Mouse (Mus musculus): ENCODE results near the gene Olfr323. TPM values are rescaled to one million over a fixed set of nuclear protein-coding genes. Genes with fewer than 3 reads are reported as not detected.

Gene Olfr323
- polyA plus RNA-seq (2015; fragmentation: Nextera tagmentation; extraction: Ambion mirVana): not detected in 2 replicates

DNA sequence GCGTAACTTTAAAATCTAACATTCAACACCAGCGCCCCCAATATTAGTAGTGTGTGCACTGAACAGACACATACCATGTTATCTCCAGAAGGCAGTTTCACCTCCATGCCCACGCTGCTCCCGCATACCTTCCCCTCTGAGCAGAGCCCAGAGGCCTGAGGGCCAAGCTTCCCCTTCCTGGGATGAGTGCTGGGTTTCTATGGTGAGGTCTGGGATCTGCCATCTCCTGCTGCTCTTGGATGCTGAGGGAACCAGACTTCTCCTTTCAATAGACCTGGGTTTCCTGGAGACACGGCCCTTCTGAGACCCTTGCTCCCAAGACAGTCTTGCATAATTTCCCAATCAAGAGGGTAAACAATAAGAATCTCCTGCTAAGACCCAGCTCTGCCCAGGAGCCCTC lies at the start of gene Olfr323:
Gene Olfr323, minus strand, starts transcription at position 101 of the 400 bp plus-strand sequence.

DNA sequence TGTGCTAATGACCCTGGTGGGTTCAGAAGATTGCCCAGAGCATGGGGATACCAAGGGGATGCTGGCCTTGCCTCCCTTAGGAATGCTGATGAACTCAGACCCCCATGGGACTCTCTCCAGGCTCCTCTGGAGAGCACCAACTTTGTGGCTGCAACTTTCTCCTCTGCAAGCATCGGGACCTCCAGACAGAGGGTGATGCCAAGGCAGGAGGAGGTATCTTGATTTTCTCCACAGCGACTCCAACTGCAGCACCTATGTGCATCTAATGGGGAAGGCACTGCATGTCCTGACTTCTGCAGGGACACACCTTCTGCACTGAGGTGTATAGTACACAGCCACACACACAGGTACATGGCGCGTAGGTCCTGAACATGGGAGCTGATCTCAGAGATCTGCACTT lies 28.3 kb upstream of the Olfr323 start, which contains the start of gene Olfr322:
Gene Olfr322, plus strand, starts transcription at position 187 of the 400 bp plus-strand sequence.

DNA sequence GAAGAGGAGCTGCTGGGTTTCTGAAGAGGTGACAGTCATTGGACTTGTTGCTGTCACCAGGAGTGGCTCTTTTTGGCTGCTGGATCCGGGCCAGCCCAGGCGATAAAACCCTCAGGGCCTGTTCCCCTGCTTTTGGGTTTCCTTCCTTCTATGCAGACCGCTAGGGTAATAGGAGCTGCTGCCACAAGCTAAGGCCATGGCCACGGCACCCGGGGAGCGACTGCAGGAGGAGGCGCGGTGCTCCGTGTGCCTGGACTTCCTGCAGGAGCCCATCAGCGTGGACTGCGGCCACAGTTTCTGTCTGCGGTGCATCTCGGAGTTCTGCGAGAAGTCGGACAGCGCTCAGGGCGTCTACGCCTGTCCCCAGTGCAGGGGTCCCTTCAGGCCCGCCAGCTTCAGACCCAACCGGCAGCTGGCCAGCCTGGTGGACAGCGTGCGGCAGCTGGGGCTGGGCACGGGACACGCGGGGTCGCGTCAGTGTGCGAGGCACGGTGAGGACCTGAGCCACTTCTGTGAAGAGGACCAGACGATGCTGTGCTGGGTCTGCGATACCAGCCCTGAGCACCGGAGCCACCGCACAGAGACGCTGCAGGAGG lies 10.1 kb upstream of the Olfr323 start, which contains the start of gene Trim58:
Gene Trim58, plus strand, starts transcription at position 194 of the 596 bp plus-strand sequence.

DNA sequence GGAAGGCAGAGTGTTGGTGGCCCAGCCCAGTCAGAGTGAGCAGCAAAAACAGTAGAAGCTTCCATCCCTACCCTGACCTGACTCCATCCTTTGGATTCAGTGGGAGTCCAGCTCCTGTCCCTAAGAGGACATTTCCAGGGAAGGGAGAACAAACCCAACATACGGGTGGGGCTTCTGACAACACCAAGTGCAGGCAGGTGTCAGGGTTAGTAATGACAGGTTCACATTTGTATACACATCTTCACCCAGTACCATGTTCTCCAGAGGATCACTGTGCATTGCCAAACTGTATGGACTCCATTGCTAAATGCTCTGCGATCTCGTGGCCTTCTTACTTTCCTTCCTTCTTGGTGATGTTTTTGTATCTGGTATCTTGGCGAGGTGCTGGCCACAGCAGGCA lies 14.3 kb downstream of the Olfr323 start, which contains the start of gene 2210407C18Rik:
Gene 2210407C18Rik, minus strand, starts transcription at position 101 of the 400 bp plus-strand sequence.

DNA sequence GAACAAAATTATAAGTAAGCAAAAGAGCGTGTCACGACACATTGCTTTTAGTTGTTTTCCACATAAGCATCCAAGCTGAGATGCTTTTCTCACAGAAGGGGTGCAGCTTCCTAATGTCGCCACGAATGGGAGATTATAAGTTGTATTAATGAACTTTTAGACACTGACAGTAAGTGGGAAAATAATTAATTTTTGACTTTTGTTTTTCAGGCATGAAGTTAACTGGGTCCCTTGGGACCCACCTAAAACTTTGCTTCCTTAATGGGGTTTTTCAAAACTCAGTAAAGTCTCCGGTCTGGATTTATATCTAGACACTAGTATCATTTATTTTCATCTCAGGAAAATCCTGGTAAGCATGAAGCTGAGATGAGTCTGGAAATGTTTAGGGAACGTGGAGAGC lies 35.5 kb downstream of the Olfr323 start, which contains the start of gene Olfr324:
Gene Olfr324, plus strand, starts transcription at position 301 of the 400 bp plus-strand sequence.

DNA sequence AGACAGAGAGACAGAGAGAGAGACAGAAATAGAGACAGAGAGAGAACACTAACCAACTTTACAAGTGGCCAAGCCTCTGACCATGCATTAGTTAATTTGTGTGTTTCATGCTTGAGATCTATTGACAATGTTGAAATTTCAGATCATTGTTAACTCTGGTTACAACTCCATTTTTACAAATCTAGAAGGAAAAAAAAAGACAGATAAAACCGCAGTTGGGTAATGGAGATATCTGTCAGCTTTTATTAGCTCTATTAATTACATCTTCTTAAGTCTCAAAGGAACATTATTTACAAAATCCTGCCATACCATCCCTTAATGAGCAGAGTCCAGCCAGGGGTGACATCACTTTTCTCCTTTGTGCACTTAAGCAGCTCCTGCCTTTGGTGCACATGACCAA lies 52.9 kb downstream of the Olfr323 start, which contains the start of gene Olfr325:
Gene Olfr325, plus strand, starts transcription at position 301 of the 400 bp plus-strand sequence.

Other genes with a start within 250 kb of the Olfr323 start
- 0.23 and 0.33 TPM in 2 replicates for gene 1810065E05Rik, start 209.4 kb downstream of the Olfr323 start, polyA plus RNA-seq (2015; fragmentation: Nextera tagmentation; extraction: Ambion mirVana)
- not detected in 2 replicates for gene Gm12253, start 197.9 kb downstream of the Olfr323 start, polyA plus RNA-seq (2015; fragmentation: Nextera tagmentation; extraction: Ambion mirVana)
- gene Lypd9, start 177.6 kb downstream of the Olfr323 start, polyA plus RNA-seq (2015; fragmentation: Nextera tagmentation; extraction: Ambion mirVana): not detected in 2 replicates
- not detected in 2 replicates for gene Olfr30, start 168.2 kb downstream of the Olfr323 start, polyA plus RNA-seq (2015; fragmentation: Nextera tagmentation; extraction: Ambion mirVana)
- not detected in 2 replicates for gene Olfr332, start 137.9 kb downstream of the Olfr323 start, polyA plus RNA-seq (2015; fragmentation: Nextera tagmentation; extraction: Ambion mirVana)
- gene Olfr331, start 127.9 kb downstream of the Olfr323 start, polyA plus RNA-seq (2015; fragmentation: Nextera tagmentation; extraction: Ambion mirVana): not detected in 2 replicates
- gene Olfr330, start 95.7 kb downstream of the Olfr323 start, polyA plus RNA-seq (2015; fragmentation: Nextera tagmentation; extraction: Ambion mirVana): not detected in 2 replicates
- not detected in 2 replicates for gene Olfr329-ps, start 84.1 kb downstream of the Olfr323 start, polyA plus RNA-seq (2015; fragmentation: Nextera tagmentation; extraction: Ambion mirVana)
- 0.05 TPM in 1 of 2 replicates, not detected in the other for gene Olfr328, start 74.9 kb downstream of the Olfr323 start, polyA plus RNA-seq (2015; fragmentation: Nextera tagmentation; extraction: Ambion mirVana)
- not detected in 2 replicates for gene Olfr224, start 59.9 kb downstream of the Olfr323 start, polyA plus RNA-seq (2015; fragmentation: Nextera tagmentation; extraction: Ambion mirVana)
- not detected in 2 replicates for gene Olfr325, start 52.8 kb downstream of the Olfr323 start, polyA plus RNA-seq (2015; fragmentation: Nextera tagmentation; extraction: Ambion mirVana)
- gene Olfr324, start 35.4 kb downstream of the Olfr323 start, polyA plus RNA-seq (2015; fragmentation: Nextera tagmentation; extraction: Ambion mirVana): not detected in 2 replicates
- gene 2210407C18Rik, start 14.4 kb downstream of the Olfr323 start, polyA plus RNA-seq (2015; fragmentation: Nextera tagmentation; extraction: Ambion mirVana): not detected in 2 replicates
- gene Trim58, start 10.0 kb upstream of the Olfr323 start, polyA plus RNA-seq (2015; fragmentation: Nextera tagmentation; extraction: Ambion mirVana): not detected in 2 replicates
- not detected in 2 replicates for gene Olfr322, start 28.3 kb upstream of the Olfr323 start, polyA plus RNA-seq (2015; fragmentation: Nextera tagmentation; extraction: Ambion mirVana)
- not detected in 2 replicates for gene Olfr320, start 50.6 kb upstream of the Olfr323 start, polyA plus RNA-seq (2015; fragmentation: Nextera tagmentation; extraction: Ambion mirVana)
- not detected in 2 replicates for gene Olfr319, start 68.7 kb upstream of the Olfr323 start, polyA plus RNA-seq (2015; fragmentation: Nextera tagmentation; extraction: Ambion mirVana)
- gene Olfr318, start 93.5 kb upstream of the Olfr323 start, polyA plus RNA-seq (2015; fragmentation: Nextera tagmentation; extraction: Ambion mirVana): not detected in 2 replicates
- gene Olfr317, start 108.7 kb upstream of the Olfr323 start, polyA plus RNA-seq (2015; fragmentation: Nextera tagmentation; extraction: Ambion mirVana): not detected in 2 replicates
- gene Olfr316, start 122.2 kb upstream of the Olfr323 start, polyA plus RNA-seq (2015; fragmentation: Nextera tagmentation; extraction: Ambion mirVana): not detected in 2 replicates
- gene Olfr315, start 142.7 kb upstream of the Olfr323 start, polyA plus RNA-seq (2015; fragmentation: Nextera tagmentation; extraction: Ambion mirVana): not detected in 2 replicates
- gene Olfr314, start 152.5 kb upstream of the Olfr323 start, polyA plus RNA-seq (2015; fragmentation: Nextera tagmentation; extraction: Ambion mirVana): not detected in 2 replicates
- gene Fam183b, start 171.5 kb upstream of the Olfr323 start, polyA plus RNA-seq (2015; fragmentation: Nextera tagmentation; extraction: Ambion mirVana): 8.1 and 9.6 TPM in 2 replicates
- not detected in 2 replicates for gene Olfr313, start 184.5 kb upstream of the Olfr323 start, polyA plus RNA-seq (2015; fragmentation: Nextera tagmentation; extraction: Ambion mirVana)
- not detected in 2 replicates for gene Olfr312, start 198.7 kb upstream of the Olfr323 start, polyA plus RNA-seq (2015; fragmentation: Nextera tagmentation; extraction: Ambion mirVana)
- not detected in 2 replicates for gene Olfr311, start 208.8 kb upstream of the Olfr323 start, polyA plus RNA-seq (2015; fragmentation: Nextera tagmentation; extraction: Ambion mirVana)
- gene Gm12258, start 216.7 kb upstream of the Olfr323 start, polyA plus RNA-seq (2015; fragmentation: Nextera tagmentation; extraction: Ambion mirVana): 2.1 and 2.5 TPM in 2 replicates
- gene 2810021J22Rik, start 236.7 kb upstream of the Olfr323 start, polyA plus RNA-seq (2015; fragmentation: Nextera tagmentation; extraction: Ambion mirVana): 3.1 and 3.9 TPM in 2 replicates

All from urinary bladder, postnatal 0 days (tissue).